Comparison of ENCODE assay signal across 20 mouse cellular contexts in the genomic region with DNA sequence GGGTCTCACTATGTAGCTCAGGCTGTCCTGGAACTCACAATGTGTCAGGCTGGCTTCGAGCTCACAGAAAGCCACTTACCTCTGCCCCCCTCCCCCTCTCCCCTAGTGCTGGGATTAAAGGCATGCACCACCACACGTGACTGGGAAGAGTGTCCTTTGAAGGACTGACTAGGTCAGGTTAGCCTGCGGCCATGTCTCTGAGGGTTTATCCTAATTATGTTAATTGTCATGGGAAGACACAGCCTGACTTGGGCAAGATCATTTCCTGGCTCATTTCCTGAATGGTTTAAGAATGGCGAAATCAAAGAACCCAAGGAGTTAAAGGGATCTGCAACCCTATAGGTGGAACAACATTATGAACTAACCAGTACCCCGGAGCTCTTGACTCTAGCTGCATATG. TPM values are rescaled to one million over a fixed set of nuclear protein-coding genes. Genes with fewer than 3 reads are reported as not detected.
"Had no signal": no experiment of that assay in that cellular context is flagged by ENCODE, and none has a peak within 500 bp of the region (broad histone marks: within the 10 kb centered on the region; RNA-seq: fewer than 3 reads in every experiment).

No protein-coding gene starts in this region.

- H3K4me3 ChIP-seq: limb, embryonic 10.5 days; limb, embryonic 13.5 days; liver, embryonic 12.5 days; liver, embryonic 15.5 days; lung, embryonic 15.5 days; stomach, embryonic 15.5 days had no signal

- H3K36me3 ChIP-seq: limb, embryonic 13.5 days; liver, embryonic 12.5 days; liver, embryonic 15.5 days; lung, embryonic 15.5 days; stomach, embryonic 15.5 days had no signal

- DNase-seq: kidney, adult 2 months; kidney, postnatal 14 days; kidney, postnatal 4 days; liver; lung, adult 18-20 months; lung, postnatal 10 days; lung, postnatal 36 days; midbrain, embryonic 14.5 days; thymus, postnatal 25 days had no signal

- H3K27me3 ChIP-seq: limb, embryonic 13.5 days; liver, embryonic 12.5 days; liver, embryonic 15.5 days; lung, embryonic 15.5 days; stomach, embryonic 15.5 days had no signal

- ATAC-seq: liver, embryonic 12.5 days had no signal

- H3K27ac ChIP-seq: limb, embryonic 10.5 days; limb, embryonic 13.5 days; liver, embryonic 12.5 days; liver, embryonic 15.5 days; lung, embryonic 15.5 days; stomach, embryonic 15.5 days had no signal

- H3K9ac ChIP-seq: limb, embryonic 13.5 days; liver, embryonic 12.5 days; liver, embryonic 15.5 days; lung, embryonic 15.5 days; stomach, embryonic 15.5 days had no signal

- H3K9me3 ChIP-seq: limb, embryonic 10.5 days; limb, embryonic 13.5 days; liver, embryonic 12.5 days; liver, embryonic 15.5 days; lung, embryonic 15.5 days; stomach, embryonic 15.5 days had no signal

- H3K4me2 ChIP-seq: limb, embryonic 13.5 days; liver, embryonic 12.5 days; liver, embryonic 15.5 days; lung, embryonic 15.5 days; midbrain, embryonic 11.5 days; stomach, embryonic 15.5 days had no signal

- H3K4me1 ChIP-seq: limb, embryonic 10.5 days; limb, embryonic 13.5 days; liver, embryonic 12.5 days; liver, embryonic 15.5 days; lung, embryonic 15.5 days; stomach, embryonic 15.5 days had no signal

RNA-seq across cellular contexts. Expression of a gene that starts 41.6 kb away (rescaled TPM):
- total RNA-seq: megakaryocyte-erythroid progenitor cell, adult 5-6 weeks had no signal
- polyA plus RNA-seq: limb, embryonic 10.5 days; limb, embryonic 13.5 days; liver, embryonic 12.5 days; liver, embryonic 15.5 days; lung, embryonic 15.5 days; midbrain, embryonic 11.5 days; neural tube, embryonic 11.5 days; small intestine, adult 2 months; thymus, postnatal 0 days had no signal
